Mouse (Mus musculus) c-Kit-positive CD71-positive TER-119-negative erythroid progenitor cells, embryonic 14.5 days (primary cell): ENCODE results near the gene Mrpl51.

ENCODE experiments used
- DNase-seq: peaks from one replicate; pipeline ENCODE4 v3.0.0-alpha.2; 2013; ENCODE audit warnings: low read depth

The Mrpl51 gene

GRCm38 (mm10) chr6:125232516-125232915 lies 40.9 kb downstream of the Mrpl51 start:
- no peak for DNase-seq

GRCm38 (mm10) chr6:125233816-125234519 lies 42.4 kb downstream of the Mrpl51 start:
- DNase-seq: no peak

- DNase-seq: no peak
These were observed 42.9 kb downstream of the Mrpl51 start for GRCm38 (mm10) chr6:125234520-125234828.

- DNase-seq: no peak
These were observed 44.7 kb downstream of the Mrpl51 start for GRCm38 (mm10) chr6:125236341-125236740.

GRCm38 (mm10) chr6:125236782-125237181 lies 45.2 kb downstream of the Mrpl51 start, which contains the start of gene Cd27:
TSS of gene Cd27 (minus strand) at chr6:125237010.
- no peak for DNase-seq

- DNase-seq: no peak
These were observed 45.8 kb downstream of the Mrpl51 start for GRCm38 (mm10) chr6:125237421-125237820.

GRCm38 (mm10) chr6:125238396-125238795 lies 46.8 kb downstream of the Mrpl51 start:
- DNase-seq: no peak

- no peak for DNase-seq
These were observed 47.9 kb downstream of the Mrpl51 start for GRCm38 (mm10) chr6:125239547-125239946.

GRCm38 (mm10) chr6:125240617-125241016 lies 49.0 kb downstream of the Mrpl51 start:
- no peak for DNase-seq

GRCm38 (mm10) chr6:125241566-125241965 lies 50.0 kb downstream of the Mrpl51 start:
- DNase-seq: no peak

GRCm38 (mm10) chr6:125244551-125244950 lies 53.0 kb downstream of the Mrpl51 start:
- DNase-seq: no peak
